Mouse (Mus musculus) midbrain, embryonic 12.5 days (tissue): ENCODE results near the gene Sult1c2. TPM values are rescaled to one million over a fixed set of nuclear protein-coding genes. Genes with fewer than 3 reads are reported as not detected.

Source experiments
- polyA plus RNA-seq: library from polyadenylated mRNA; unstranded; fragments of >200 nt; fragmentation: Nextera tagmentation; extraction: Ambion mirVana; gene quantifications from 2 replicates; pipeline ENCODE4 v1.2.1, GENCODE M21; 2016

The Sult1c2 gene
- polyA plus RNA-seq, 1 experiment from 2014 or later: not detected

Other genes with a start within 250 kb of the Sult1c2 start
- 39.5 and 41.8 TPM in 2 replicates for gene Sgo1, start 157.0 kb downstream of the Sult1c2 start, polyA plus RNA-seq
- gene Sult1c1, start 144.3 kb upstream of the Sult1c2 start, polyA plus RNA-seq: not detected in 2 replicates